Mouse (Mus musculus) neural tube, embryonic 13.5 days (tissue): ENCODE measurements at regions not wholly inside any gene's neighbourhood (a gene's known extent, or its start where the extent isn't known, plus 50 kb on each side); places are given as distances from the start of the nearest gene placed in this dataset.

ENCODE experiments used
- ATAC-seq: fragments of 200-750 bp; cut with Nextera tagmentation; 2 replicates; pipeline ENCODE4 v1.8.0; 2017; ENCODE audit warnings: low read depth, mild to moderate bottlenecking, moderate TSS enrichment, moderate library complexity
- H3K27ac ChIP-seq: fragments of 300-500 bp; sonication (generic); replicated peaks from 2 replicates; pipeline ENCODE4 v1.5.1; 2015; ENCODE audit warnings: moderate library complexity, mild to moderate bottlenecking, inconsistent platforms
- H3K27me3 ChIP-seq: fragments of 300-500 bp; sonication (generic); 2 replicates; pipeline ENCODE4 v1.6.1; 2015; ENCODE audit warnings: mild to moderate bottlenecking, inconsistent platforms
- H3K36me3 ChIP-seq: fragments of 300-500 bp; sonication (generic); 2 replicates; pipeline ENCODE4 v1.6.1; 2015; ENCODE audit warnings: mild to moderate bottlenecking, inconsistent platforms
- H3K4me1 ChIP-seq: fragments of 300-500 bp; sonication (generic); replicated peaks from 2 replicates; pipeline ENCODE4 v1.6.1; 2015; ENCODE audit warnings: inconsistent platforms
- H3K4me2 ChIP-seq: fragments of 300-500 bp; sonication (generic); 2 replicates; pipeline ENCODE4 v1.6.1; 2015; ENCODE audit warnings: inconsistent platforms, mild to moderate bottlenecking, moderate library complexity
- H3K4me3 ChIP-seq: fragments of 300-500 bp; sonication (generic); 2 replicates; pipeline ENCODE4 v1.5.1; 2015; ENCODE audit warnings: mild to moderate bottlenecking, inconsistent platforms
- H3K9ac ChIP-seq: fragments of 300-500 bp; sonication (generic); 2 replicates; pipeline ENCODE4 v1.6.1; 2015; ENCODE audit warnings: moderate library complexity, mild to moderate bottlenecking, inconsistent platforms
- H3K9me3 ChIP-seq: fragments of 300-500 bp; sonication (generic); 2 replicates; pipeline ENCODE4 v1.6.1; 2016; ENCODE audit warnings: inconsistent platforms
- WGBS: fragments of 180-500 bp; shearing (Covaris S2); methylation state at CpG from one replicate; pipeline ENCODE4 v1.1.7; 2015; 5-methylcytosine and 5-hydroxymethylcytosine counted together

- no peak for ATAC-seq
- Histone ChIP-seq H3K36me3 (no peaks in the 10 kb centered on the region), H3K4me1 (0 out of 2 replicates have a peak, but pooled peaks cover 3% of the 10 kb centered on the region), H3K4me2 (no peak overlapping the region), H3K4me3 (no peak overlapping the region), H3K27ac (no peak overlapping the region), H3K9me3 (no peaks in the 10 kb centered on the region), H3K9ac (no peak overlapping the region), H3K27me3 (no peaks in the 10 kb centered on the region)
- 78% methylated on average over 19 of the region's 19 CpGs for WGBS
These were observed 212.6 kb downstream of the 3110018I06Rik start for GRCm38 (mm10) chr12:107700868-107701597.

GRCm38 (mm10) chr12:107708812-107709211 lies 220.4 kb downstream of the 3110018I06Rik start:
- ATAC-seq: no peak
- no peak overlapping the region for H3K27ac ChIP-seq
- peaks cover 6% of the 10 kb centered on the region; the same call in 1 of the 2 replicates for H3K9me3 ChIP-seq
- H3K4me1 ChIP-seq: peaks cover 12% of the 10 kb centered on the region
- no peak overlapping the region for H3K4me3 ChIP-seq
- no peak overlapping the region for H3K4me2 ChIP-seq
- H3K36me3 ChIP-seq: no peaks in the 10 kb centered on the region
- 88% methylated on average over 6 of the region's 6 CpGs for WGBS
- no peak overlapping the region for H3K9ac ChIP-seq
- H3K27me3 ChIP-seq: no peaks in the 10 kb centered on the region

GRCm38 (mm10) chr12:107711017-107711416 lies 222.6 kb downstream of the 3110018I06Rik start:
- no peak overlapping the region for H3K4me2 ChIP-seq
- H3K27ac ChIP-seq: no peak overlapping the region
- ATAC-seq: no peak
- no peaks in the 10 kb centered on the region for H3K27me3 ChIP-seq
- 54% methylated on average over 7 of the region's 7 CpGs for WGBS
- H3K9ac ChIP-seq: no peak overlapping the region
- H3K4me3 ChIP-seq: no peak overlapping the region
- H3K9me3 ChIP-seq: peaks cover 6% of the 10 kb centered on the region; the same call in 1 of the 2 replicates
- no peaks in the 10 kb centered on the region for H3K36me3 ChIP-seq
- peaks cover 12% of the 10 kb centered on the region for H3K4me1 ChIP-seq

- Histone ChIP-seq H3K9me3 (peaks cover 6% of the 10 kb centered on the region; the same call in 1 of the 2 replicates), H3K4me3 (no peak overlapping the region), H3K9ac (no peak overlapping the region), H3K36me3 (no peaks in the 10 kb centered on the region), H3K27ac (no peak overlapping the region), H3K4me2 (no peak overlapping the region), H3K27me3 (no peaks in the 10 kb centered on the region), H3K4me1 (peaks cover 12% of the 10 kb centered on the region)
- 57% methylated on average over 3 of the region's 3 CpGs for WGBS
- ATAC-seq: no peak
These were observed 223.2 kb downstream of the 3110018I06Rik start for GRCm38 (mm10) chr12:107711675-107712074.

- 46% methylated on average over 14 of the region's 14 CpGs for WGBS
- Histone ChIP-seq H3K4me3 (no peak overlapping the region), H3K36me3 (no peaks in the 10 kb centered on the region), H3K27ac (no peak overlapping the region), H3K9me3 (no peaks in the 10 kb centered on the region), H3K9ac (no peak overlapping the region), H3K27me3 (no peaks in the 10 kb centered on the region), H3K4me2 (no peak overlapping the region), H3K4me1 (peaks cover 18% of the 10 kb centered on the region)
- no peak for ATAC-seq
These were observed 224.8 kb downstream of the 3110018I06Rik start for GRCm38 (mm10) chr12:107713191-107713590.

- no peak for ATAC-seq
- no peak overlapping the region for H3K9ac ChIP-seq
- WGBS: 87% methylated on average over 2 of the region's 2 CpGs
These were observed 226.4 kb downstream of the 3110018I06Rik start for GRCm38 (mm10) chr12:107714846-107715245.

GRCm38 (mm10) chr12:107715871-107716270 lies 227.4 kb downstream of the 3110018I06Rik start:
- 78% methylated on average over 6 of the region's 6 CpGs for WGBS
- Histone ChIP-seq H3K4me1 (peaks cover 17% of the 10 kb centered on the region), H3K9ac (no peak overlapping the region), H3K36me3 (no peaks in the 10 kb centered on the region), H3K4me3 (no peak overlapping the region), H3K4me2 (no peak overlapping the region), H3K27me3 (no peaks in the 10 kb centered on the region), H3K27ac (no peak overlapping the region), H3K9me3 (no peaks in the 10 kb centered on the region)
- ATAC-seq: no peak

More at GRCm38 (mm10) chr12:107714846-107715245, 226.4 kb downstream of the 3110018I06Rik start:
- Histone ChIP-seq H3K4me2 (no peak overlapping the region), H3K27ac (no peak overlapping the region), H3K9me3 (no peaks in the 10 kb centered on the region), H3K4me1 (peaks cover 20% of the 10 kb centered on the region), H3K4me3 (no peak overlapping the region), H3K36me3 (no peaks in the 10 kb centered on the region), H3K27me3 (no peaks in the 10 kb centered on the region)

- Histone ChIP-seq H3K4me1 (peaks cover 27% of the 10 kb centered on the region), H3K4me3 (no peak overlapping the region), H3K9ac (no peak overlapping the region), H3K9me3 (no peaks in the 10 kb centered on the region), H3K36me3 (no peaks in the 10 kb centered on the region), H3K27ac (no peak overlapping the region), H3K4me2 (no peak overlapping the region), H3K27me3 (no peaks in the 10 kb centered on the region)
- WGBS: 85% methylated on average over 6 of the region's 6 CpGs
- no peak for ATAC-seq
These were observed 232.5 kb downstream of the 3110018I06Rik start for GRCm38 (mm10) chr12:107720941-107721340.

- H3K27ac ChIP-seq: no peak overlapping the region
- H3K4me3 ChIP-seq: no peak overlapping the region
- H3K9me3 ChIP-seq: no peaks in the 10 kb centered on the region
- WGBS: 67% methylated on average over 9 of the region's 9 CpGs
- no peak for ATAC-seq
- no peak overlapping the region for H3K4me2 ChIP-seq
- peaks cover 21% of the 10 kb centered on the region for H3K4me1 ChIP-seq
- no peaks in the 10 kb centered on the region for H3K27me3 ChIP-seq
- no peaks in the 10 kb centered on the region for H3K36me3 ChIP-seq
- H3K9ac ChIP-seq: no peak overlapping the region
These were observed 234.8 kb downstream of the 3110018I06Rik start for GRCm38 (mm10) chr12:107723062-107723859.

- Histone ChIP-seq H3K4me2 (no peak overlapping the region), H3K27me3 (no peaks in the 10 kb centered on the region), H3K27ac (no peak overlapping the region), H3K4me1 (peaks cover 19% of the 10 kb centered on the region), H3K9me3 (no peaks in the 10 kb centered on the region), H3K36me3 (no peaks in the 10 kb centered on the region), H3K4me3 (no peak overlapping the region), H3K9ac (no peak overlapping the region)
- WGBS: 39% methylated on average over 14 of the region's 14 CpGs
- ATAC-seq: no peak
These were observed 235.5 kb downstream of the 3110018I06Rik start for GRCm38 (mm10) chr12:107723860-107724320.

GRCm38 (mm10) chr12:107724467-107724866 lies 236.0 kb downstream of the 3110018I06Rik start:
- H3K27me3 ChIP-seq: no peaks in the 10 kb centered on the region
- H3K4me2 ChIP-seq: no peak overlapping the region
- H3K9ac ChIP-seq: no peak overlapping the region
- no peak overlapping the region for H3K4me3 ChIP-seq
- no peak for ATAC-seq
- peaks cover 19% of the 10 kb centered on the region for H3K4me1 ChIP-seq
- H3K27ac ChIP-seq: no peak overlapping the region
- no peaks in the 10 kb centered on the region for H3K36me3 ChIP-seq
- 34% methylated on average over 8 of the region's 8 CpGs for WGBS
- no peaks in the 10 kb centered on the region for H3K9me3 ChIP-seq

GRCm38 (mm10) chr12:107728865-107729264 lies 240.4 kb downstream of the 3110018I06Rik start:
- 88% methylated on average over 6 of the region's 6 CpGs for WGBS
- no peak for ATAC-seq

More at GRCm38 (mm10) chr12:107728865-107729264, 240.4 kb downstream of the 3110018I06Rik start:
- Histone ChIP-seq H3K9me3 (no peaks in the 10 kb centered on the region), H3K36me3 (no peaks in the 10 kb centered on the region), H3K27ac (no peak overlapping the region), H3K4me2 (no peak overlapping the region), H3K27me3 (no peaks in the 10 kb centered on the region), H3K4me1 (peaks cover 8% of the 10 kb centered on the region), H3K9ac (no peak overlapping the region), H3K4me3 (no peak overlapping the region)
